Mouse (Mus musculus) liver, embryonic 14.5 days (tissue): ENCODE measurements around the gene Trpm5. TPM values are rescaled to one million over a fixed set of nuclear protein-coding genes. Genes with fewer than 3 reads are reported as not detected.
A peak's percentile ranks its signal among the peaks of the same experiment; 100 is the strongest.

Source experiments
- ATAC-seq: fragments of 200-750 bp; cut with Nextera tagmentation; 2 replicates; pipeline ENCODE4 v1.8.0; 2017; ENCODE audit warnings: moderate number of reproducible peaks, mild to moderate bottlenecking, moderate library complexity; ENCODE audit not compliant: insufficient read depth
- DNase-seq, 3 experiments: peaks; one replicate each; pipeline ENCODE4 v3.0.0-alpha.2; 2012 to 2013; ENCODE audit warnings: low read depth in 3 of 3, low spot score in 3 of 3
- H3K27ac ChIP-seq: fragments of 300-500 bp; sonication (generic); 2 replicates; pipeline ENCODE4 v1.5.1; 2014; ENCODE audit warnings: moderate library complexity, mild to moderate bottlenecking, control low read depth, inconsistent platforms
- H3K27me3 ChIP-seq: fragments of 300-500 bp; sonication (generic); 2 replicates; pipeline ENCODE4 v1.6.1; 2014; ENCODE audit warnings: mild to moderate bottlenecking, low read length, moderate library complexity; ENCODE audit not compliant: control insufficient read depth, insufficient read depth
- H3K36me3 ChIP-seq: fragments of 300-500 bp; sonication (generic); replicated peaks from 2 replicates; pipeline ENCODE4 v1.6.1; 2014; ENCODE audit warnings: low read depth; ENCODE audit not compliant: control insufficient read depth, insufficient read depth
- H3K4me1 ChIP-seq, 2 experiments: fragments of 200-500 bp in 1 of 2; fragments of 300-500 bp in 1 of 2; sonication (generic) in 1 of 2; replicated peaks; 2 replicates each; pipeline ENCODE4 v1.6.1; 2012 to 2014; ENCODE audit warnings: antibody characterized with exemption in 1 of 2, inconsistent platforms in 1 of 2, low read length in 1 of 2; ENCODE audit not compliant: control insufficient read depth in 2 of 2, insufficient read depth in 2 of 2
- H3K4me2 ChIP-seq: fragments of 300-500 bp; sonication (generic); 2 replicates; pipeline ENCODE4 v1.6.1; 2014; ENCODE audit warnings: low read depth, mild to moderate bottlenecking, control low read depth, moderate library complexity
- H3K4me3 ChIP-seq, 2 experiments: fragments of 200-500 bp in 1 of 2; fragments of 300-500 bp in 1 of 2; sonication (generic) in 1 of 2; 2 replicates each; pipeline ENCODE4 v1.5.1; 2012 to 2014; ENCODE audit warnings: low read depth in 2 of 2, low read length in 2 of 2, mild to moderate bottlenecking in 2 of 2, control low read depth in 1 of 2, inconsistent platforms in 1 of 2, moderate library complexity in 1 of 2; ENCODE audit not compliant: insufficient read depth in 1 of 2
- H3K9ac ChIP-seq: fragments of 300-500 bp; sonication (generic); replicated peaks from 2 replicates; pipeline ENCODE4 v1.6.1; 2014; ENCODE audit warnings: mild to moderate bottlenecking, control low read depth, moderate library complexity
- H3K9me3 ChIP-seq: fragments of 300-500 bp; sonication (generic); 2 replicates; pipeline ENCODE4 v1.6.1; 2016; ENCODE audit warnings: low read length, mixed read lengths; ENCODE audit not compliant: control insufficient read depth
- CTCF ChIP-seq: IDR thresholded peaks from 2 replicates; pipeline ENCODE4 v1.5.1; 2016; ENCODE audit warnings: antibody characterized with exemption, low read depth, control low read depth
- EP300 ChIP-seq: IDR thresholded peaks from 2 replicates; pipeline ENCODE4 v1.6.1; 2016; ENCODE audit warnings: antibody characterized with exemption, low read depth
- WGBS: fragments of 180-500 bp; shearing (Covaris S2); extraction: QIAGEN DNeasy Blood & Tissue Kit; methylation state at CpG from one replicate; pipeline ENCODE4 v1.1.7; 2014; ENCODE audit not compliant: insufficient replicate concordance; 5-methylcytosine and 5-hydroxymethylcytosine counted together
- polyA plus RNA-seq, 2 experiments: library from polyadenylated mRNA; depleted of rRNA in 1 of 2; stranded (reverse) in 1 of 2; unstranded in 1 of 2; fragments of >200 nt; fragmentation: Nextera tagmentation in 1 of 2; extraction: Ambion mirVana in 1 of 2; gene quantifications; 2 replicates each; pipeline versions ENCODE4 v1.2.1 to v1.2.3; 2012 to 2014

Gene Trpm5
- polyA plus RNA-seq, 2 experiments = 0.34 to 0.54 TPM

- Histone ChIP-seq H3K36me3 (peaks cover 15% of the 10 kb centered on the region), H3K27ac (peak overlapping the region; percentile 27), H3K4me3 (peak overlapping the region; percentile 86 to 94), H3K9me3 (no peaks in the 10 kb centered on the region), H3K4me1 (peaks cover 2 to 14% of the 10 kb centered on the region in 2 experiments; a peak in 3 of 4 replicates), H3K27me3 (no peaks in the 10 kb centered on the region), H3K4me2 (peak overlapping the region; percentile 96), H3K9ac (peak overlapping the region; percentile 87)
- DNase-seq = no peak
- TF ChIP-seq CTCF (no peak), EP300 (no peak)
- ATAC-seq = peak; percentile 12
- 11% methylated on average over 30 of the region's 30 CpGs for WGBS
Observed at GRCm38 (mm10) chr7:143069751-143070400, 24.6 kb downstream of the Trpm5 start.

GRCm38 (mm10) chr7:143068882-143069591 lies 25.4 kb downstream of the Trpm5 start, which contains the start of gene Tssc4:
Gene Tssc4, plus strand, starts transcription at chr7:143069249.
- peak within 1 kb of the TSS; percentile 87 for H3K9ac ChIP-seq
- H3K27me3 ChIP-seq = no peaks in the 10 kb centered on the region
- H3K4me2 ChIP-seq = peak within 1 kb of the TSS; percentile 96
- peak within 1 kb of the TSS; percentile 86 to 94 for H3K4me3 ChIP-seq
- peaks cover 2 to 14% of the 10 kb centered on the region in 2 experiments; a peak in 3 of 4 replicates for H3K4me1 ChIP-seq
- TF ChIP-seq EP300 = no peak
- TF ChIP-seq CTCF = peak; percentile 19; the same call in 1 of the 2 replicates
- WGBS = under 1% methylated on average over 51 of the region's 51 CpGs
- peak; percentile 94 for ATAC-seq
- peaks cover 22% of the 10 kb centered on the region for H3K36me3 ChIP-seq
- H3K27ac ChIP-seq = peak within 1 kb of the TSS; percentile 65
- peak; percentile 98 to 99 (median 98) for DNase-seq
- no peaks in the 10 kb centered on the region for H3K9me3 ChIP-seq

- peak overlapping the region; percentile 87 for H3K9ac ChIP-seq
- H3K4me1 ChIP-seq = peaks cover 2 to 14% of the 10 kb centered on the region in 2 experiments; a peak in 3 of 4 replicates
- H3K4me3 ChIP-seq = peak overlapping the region; percentile 86 to 94
- 58% methylated on average over 13 of the region's 13 CpGs for WGBS
- H3K4me2 ChIP-seq = peak overlapping the region; percentile 96
- DNase-seq (no peak), ATAC-seq (no peak)
- no peak for TF ChIP-seq EP300
- TF ChIP-seq CTCF = no peak
- no peaks in the 10 kb centered on the region for H3K27me3 ChIP-seq
- H3K27ac ChIP-seq = peak overlapping the region; percentile 65
- peaks cover 25% of the 10 kb centered on the region for H3K36me3 ChIP-seq
- no peaks in the 10 kb centered on the region for H3K9me3 ChIP-seq
Observed at GRCm38 (mm10) chr7:143068316-143068881, 26.0 kb downstream of the Trpm5 start.

GRCm38 (mm10) chr7:143067897-143068296 lies 26.5 kb downstream of the Trpm5 start:
- H3K27ac ChIP-seq = no peak overlapping the region
- WGBS = 72% methylated on average over 3 of the region's 3 CpGs
- peaks cover 2 to 14% of the 10 kb centered on the region in 2 experiments; a peak in 3 of 4 replicates for H3K4me1 ChIP-seq
- no peak overlapping the region for H3K9ac ChIP-seq
- H3K27me3 ChIP-seq = no peaks in the 10 kb centered on the region
- no peak overlapping the region for H3K4me3 ChIP-seq
- H3K9me3 ChIP-seq = no peaks in the 10 kb centered on the region
- no peak for ATAC-seq
- TF ChIP-seq CTCF (no peak), EP300 (no peak)
- no peak overlapping the region for H3K4me2 ChIP-seq
- peaks cover 27% of the 10 kb centered on the region for H3K36me3 ChIP-seq
- no peak for DNase-seq

GRCm38 (mm10) chr7:143067469-143067868 lies 27.0 kb downstream of the Trpm5 start:
- Histone ChIP-seq H3K4me1 (peaks cover 2 to 14% of the 10 kb centered on the region in 2 experiments; a peak in 3 of 4 replicates), H3K36me3 (peaks cover 27% of the 10 kb centered on the region), H3K9ac (no peak overlapping the region), H3K4me2 (no peak overlapping the region), H3K9me3 (no peaks in the 10 kb centered on the region), H3K27ac (no peak overlapping the region), H3K27me3 (no peaks in the 10 kb centered on the region), H3K4me3 (no peak overlapping the region)
- ATAC-seq (no peak), DNase-seq (no peak)
- WGBS = 74% methylated on average over 2 of the region's 2 CpGs
- TF ChIP-seq CTCF (no peak), EP300 (no peak)
